Mouse (Mus musculus) Muller cell, postnatal 12 days (primary cell): ENCODE measurements around the gene Prpf40b.

Experiments used
- DNase-seq: peaks from one replicate; pipeline ENCODE4 v3.0.0-alpha.2; 2015; ENCODE audit errors: inconsistent ontology term

The Prpf40b gene

DNA sequence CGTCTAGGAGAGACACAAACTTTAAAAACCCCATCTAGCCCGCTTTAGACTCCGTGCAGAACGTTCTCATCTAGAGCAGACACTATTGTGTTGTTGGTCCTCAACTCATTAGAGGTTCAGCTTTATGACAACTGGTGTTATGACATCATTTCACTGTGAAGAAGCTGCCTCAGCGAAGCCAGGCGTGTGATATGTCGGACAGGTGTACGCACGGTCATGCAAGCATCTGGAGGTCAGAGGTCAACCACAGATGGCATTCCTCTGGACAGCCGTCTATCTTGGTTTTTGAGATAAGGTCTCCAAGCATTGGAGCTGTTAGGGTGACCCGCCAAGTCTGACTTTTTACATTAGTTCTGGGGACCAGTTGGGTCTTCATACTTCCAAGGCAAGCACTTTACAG is 4.3 kb upstream of the Prpf40b start:
- DNase-seq = no peak

DNA sequence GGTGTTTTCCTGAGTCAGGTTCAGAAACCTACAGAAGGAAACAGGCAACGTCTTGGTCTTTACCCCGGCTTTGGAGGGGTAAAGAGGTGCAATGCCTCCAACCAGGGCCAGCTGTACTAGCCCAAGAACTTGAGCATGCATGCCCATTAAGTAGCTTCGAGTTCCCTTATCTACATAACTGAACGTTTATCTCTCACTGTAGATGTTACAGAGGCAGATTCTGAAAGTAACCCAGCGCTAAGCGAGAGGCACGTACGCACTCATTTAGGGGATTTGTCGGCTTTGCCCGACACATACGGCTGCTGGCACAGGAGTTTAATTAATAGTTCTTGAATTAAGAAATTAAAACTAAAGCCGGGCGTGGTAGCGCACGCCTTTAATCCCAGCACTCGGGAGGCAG is 600 bp upstream of the Prpf40b start:
- peak; percentile 9 for DNase-seq

DNA sequence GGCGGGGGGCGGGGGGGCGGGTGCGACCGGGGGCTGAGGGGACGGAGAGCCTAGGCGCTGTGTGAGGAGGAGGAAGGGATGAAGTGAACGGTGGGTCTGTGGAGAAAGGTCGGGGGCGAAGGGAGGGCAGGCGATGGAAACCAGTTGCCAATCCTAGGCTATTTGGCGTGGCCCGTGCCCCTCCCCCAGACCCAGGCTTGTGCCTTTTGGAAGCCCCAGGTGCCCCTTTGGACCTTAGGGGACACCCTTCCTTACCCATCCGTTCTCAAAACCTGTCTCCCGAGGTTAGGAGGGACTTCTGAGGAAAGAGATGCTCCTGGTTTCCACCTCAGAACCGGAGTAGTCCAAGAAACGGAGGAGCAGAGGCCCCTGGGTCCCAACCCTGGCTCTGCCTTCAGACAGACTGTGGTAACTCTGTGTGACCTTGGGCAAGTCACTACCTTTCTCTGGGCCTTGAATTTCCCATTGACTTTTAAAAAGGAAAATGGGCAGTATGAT is 646 bp downstream of the Prpf40b start, which contains the start of gene Fam186b:
Gene Fam186b, minus strand, starts transcription at position 405 of the 498 bp plus-strand sequence.
- peak; percentile 41 for DNase-seq

DNA sequence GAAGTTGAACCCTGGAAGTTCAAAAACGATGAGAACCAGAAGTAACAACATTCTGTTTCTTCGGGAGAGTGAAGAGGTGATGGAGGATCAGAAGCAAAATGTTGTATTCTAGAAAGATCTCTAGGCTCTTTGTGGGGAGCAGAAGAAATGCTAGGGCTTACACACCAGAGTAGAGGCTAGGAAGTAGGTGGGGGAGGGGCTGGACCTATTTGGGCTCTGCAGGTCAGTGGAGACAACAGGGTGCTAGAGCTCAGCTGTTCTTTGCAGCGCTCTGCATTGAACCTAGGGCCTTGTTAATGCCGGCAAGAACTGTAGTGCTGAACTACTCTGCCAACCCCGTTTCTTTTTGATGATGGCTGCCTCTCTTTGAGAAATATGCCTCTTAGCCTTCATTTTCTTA is 1.3 kb downstream of the Prpf40b start:
- no peak for DNase-seq

DNA sequence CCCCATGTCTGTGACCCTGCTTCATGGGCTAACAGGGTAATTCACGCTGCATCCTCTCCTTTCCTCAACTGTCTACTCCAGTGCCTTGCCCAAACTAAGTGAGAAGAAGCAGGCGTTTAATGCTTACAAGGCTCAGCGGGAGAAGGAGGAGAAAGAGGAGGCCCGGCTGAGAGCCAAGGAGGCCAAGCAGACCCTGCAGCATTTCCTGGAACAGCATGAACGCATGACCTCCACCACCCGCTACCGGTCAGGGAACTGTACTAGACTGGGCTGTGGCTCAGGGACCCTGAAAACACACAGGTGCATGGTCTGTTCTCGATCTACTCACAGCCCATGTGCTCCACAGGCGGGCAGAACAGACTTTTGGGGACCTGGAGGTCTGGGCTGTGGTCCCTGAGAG is 12.6 kb downstream of the Prpf40b start:
- no peak for DNase-seq

DNA sequence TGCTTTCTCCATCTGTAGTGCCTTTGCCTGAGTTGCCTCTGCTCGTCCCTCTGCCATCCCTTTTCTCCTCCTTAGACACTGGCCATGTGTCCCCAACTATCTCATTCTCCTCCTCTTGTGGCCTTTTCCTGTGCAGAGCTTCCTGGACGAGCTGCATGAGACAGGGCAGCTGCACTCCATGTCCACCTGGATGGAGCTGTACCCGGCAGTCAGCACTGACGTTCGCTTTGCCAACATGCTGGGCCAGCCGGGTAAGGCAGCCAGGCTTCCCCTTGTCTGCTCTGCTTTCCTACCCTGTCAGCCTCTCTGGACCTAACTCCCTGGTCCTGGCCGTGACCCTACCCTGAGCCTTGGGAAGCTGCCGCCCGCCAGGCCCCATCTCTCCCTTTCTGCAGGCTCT is 14.7 kb downstream of the Prpf40b start:
- no peak for DNase-seq

DNA sequence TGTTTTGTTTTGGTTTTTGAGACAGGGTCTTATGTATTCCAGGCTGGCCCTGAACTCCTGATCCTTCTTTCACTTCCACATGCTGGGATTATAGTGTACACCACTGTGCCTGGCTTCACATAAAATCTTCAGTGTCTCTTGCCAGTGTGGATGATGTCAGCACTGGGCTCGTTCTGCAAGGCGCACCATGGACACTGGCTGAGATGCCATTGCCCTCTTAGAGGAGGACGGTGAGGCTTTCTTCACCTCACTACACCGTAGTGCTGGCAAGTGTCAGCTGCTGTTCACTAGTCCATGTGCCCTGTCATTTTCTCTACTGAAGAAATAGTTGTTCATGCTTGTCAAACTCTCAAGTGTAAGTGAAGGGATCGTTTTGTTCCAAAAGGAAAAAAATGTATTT is 15.7 kb downstream of the Prpf40b start:
- DNase-seq = no peak

DNA sequence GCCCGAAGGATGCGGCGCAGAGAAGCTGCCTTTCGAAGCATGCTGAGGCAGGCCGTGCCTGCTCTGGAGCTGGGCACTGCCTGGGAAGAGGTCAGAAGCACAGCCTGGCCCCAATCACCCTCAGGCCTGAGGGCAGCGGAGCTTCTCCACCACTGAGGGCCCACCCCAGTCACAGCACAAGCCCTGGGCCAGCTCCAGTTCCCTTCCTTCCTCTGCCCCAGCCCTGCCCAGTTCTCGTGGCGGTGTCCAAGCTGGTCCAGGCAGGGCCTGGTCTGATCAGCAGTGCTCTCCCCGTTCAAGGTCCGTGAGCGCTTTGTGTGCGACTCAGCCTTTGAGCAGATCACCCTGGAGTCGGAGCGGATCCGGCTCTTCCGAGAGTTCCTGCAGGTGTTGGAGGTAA is 20.0 kb downstream of the Prpf40b start:
- DNase-seq = no peak

DNA sequence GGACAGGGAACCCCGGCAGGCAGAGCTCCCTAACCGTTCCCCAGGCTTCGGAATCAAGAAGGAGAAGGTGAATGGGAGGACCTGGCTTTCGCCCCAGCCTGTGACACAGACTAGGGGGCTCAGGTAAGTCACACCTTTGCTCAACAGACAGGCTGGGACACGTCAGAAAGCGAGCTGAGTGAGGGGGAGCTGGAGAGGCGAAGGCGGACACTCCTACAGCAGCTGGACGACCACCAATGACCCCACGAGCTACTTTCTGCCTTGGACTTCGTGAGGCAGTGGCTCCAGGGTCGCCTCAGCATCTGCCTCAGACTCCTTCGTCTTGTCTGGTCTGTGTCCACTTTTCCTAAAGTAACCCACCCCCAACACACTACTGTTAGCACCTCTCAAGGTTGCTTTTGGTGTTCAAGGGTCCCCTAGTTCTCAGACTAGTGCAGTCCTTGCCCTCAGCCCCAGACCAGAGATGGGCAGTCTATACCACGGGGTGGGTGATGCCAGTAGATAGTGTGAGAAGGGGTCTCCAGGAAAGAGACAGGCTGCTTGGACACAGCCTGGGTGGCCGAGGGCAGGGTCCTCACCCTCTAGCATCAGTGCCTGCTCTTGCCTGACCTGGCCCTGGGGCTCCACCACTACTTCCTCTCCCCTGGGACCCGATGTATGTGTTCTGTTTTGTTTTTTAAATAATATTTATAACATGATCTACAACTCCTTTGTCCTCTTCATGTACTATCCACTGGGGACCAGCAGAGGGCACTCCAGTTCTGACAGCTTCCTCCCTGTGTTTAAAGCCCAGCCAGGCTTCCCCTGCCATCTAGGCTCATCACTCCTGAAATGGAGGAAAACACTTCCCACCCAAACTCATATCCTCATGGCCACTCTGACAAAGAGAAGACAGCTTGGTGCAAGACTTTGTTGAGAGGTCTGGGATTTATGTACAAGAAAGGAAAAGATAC is 21.7 kb downstream of the Prpf40b start:
- DNase-seq = peak; percentile 49

DNA sequence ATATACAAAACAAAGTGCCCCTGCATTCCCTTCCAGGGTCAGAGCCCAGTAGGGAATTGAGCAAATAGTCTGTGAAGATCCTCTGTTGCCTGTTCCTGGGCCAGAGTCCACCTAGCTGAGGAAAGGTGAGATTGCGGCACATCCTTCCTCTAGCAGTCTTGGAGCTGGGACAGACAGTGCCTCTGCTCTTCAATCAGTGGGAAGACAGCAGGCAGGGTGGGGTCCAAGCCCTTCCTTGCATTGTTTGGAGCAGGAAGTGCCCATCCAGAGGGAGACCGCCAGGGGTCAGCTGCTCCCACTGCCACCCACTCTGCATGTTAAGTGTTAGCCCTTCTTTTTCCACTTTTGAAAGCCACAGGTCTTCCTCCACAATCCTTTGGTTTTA is 22.4 kb downstream of the Prpf40b start:
- DNase-seq = no peak

DNA sequence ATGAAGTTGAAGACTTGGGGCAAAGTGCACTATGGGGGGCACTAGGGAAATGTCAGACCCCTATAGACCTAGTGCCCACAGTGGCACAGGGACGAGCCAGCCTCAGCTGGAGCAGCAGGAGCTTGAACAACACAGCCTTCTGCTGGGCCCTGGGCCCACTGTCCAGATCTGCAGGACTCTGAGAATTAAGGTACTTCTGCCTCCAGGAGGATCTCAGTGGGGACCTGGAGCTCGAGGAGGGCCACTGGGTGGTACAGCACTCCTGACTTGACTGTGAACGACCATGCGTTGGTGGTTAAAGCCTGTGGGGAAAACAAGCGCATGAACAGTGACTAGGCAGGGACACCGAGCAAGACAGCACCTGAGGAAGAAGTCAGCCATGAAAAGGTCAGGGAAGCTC is 23.2 kb downstream of the Prpf40b start:
- DNase-seq = no peak

DNA sequence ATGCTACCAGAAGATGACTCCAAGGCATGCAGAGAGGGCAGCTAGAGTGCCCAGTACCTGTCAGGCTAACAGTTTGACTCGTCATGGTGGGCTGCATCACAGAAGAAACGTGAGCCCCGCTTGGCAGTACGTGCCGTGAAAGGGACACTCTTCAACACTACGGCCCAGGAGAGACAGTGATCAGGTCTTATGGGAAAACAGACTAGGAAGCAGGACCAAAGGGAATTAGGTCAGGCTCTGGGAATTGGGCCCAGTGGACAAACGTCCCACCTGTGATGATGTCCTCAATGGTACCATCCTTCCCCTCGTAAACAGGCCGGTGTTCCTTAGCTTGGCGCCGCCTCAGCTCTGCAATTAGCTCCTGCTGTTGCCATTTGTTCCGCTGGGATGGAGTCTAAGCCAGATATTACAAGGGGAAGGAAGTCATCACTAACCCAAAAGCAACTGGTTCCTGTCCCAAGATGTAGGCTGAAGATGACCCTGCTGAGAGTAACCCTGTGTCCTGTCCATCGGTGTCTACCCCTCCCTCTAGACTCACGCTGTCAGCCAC is 24.0 kb downstream of the Prpf40b start:
- DNase-seq = no peak

DNA sequence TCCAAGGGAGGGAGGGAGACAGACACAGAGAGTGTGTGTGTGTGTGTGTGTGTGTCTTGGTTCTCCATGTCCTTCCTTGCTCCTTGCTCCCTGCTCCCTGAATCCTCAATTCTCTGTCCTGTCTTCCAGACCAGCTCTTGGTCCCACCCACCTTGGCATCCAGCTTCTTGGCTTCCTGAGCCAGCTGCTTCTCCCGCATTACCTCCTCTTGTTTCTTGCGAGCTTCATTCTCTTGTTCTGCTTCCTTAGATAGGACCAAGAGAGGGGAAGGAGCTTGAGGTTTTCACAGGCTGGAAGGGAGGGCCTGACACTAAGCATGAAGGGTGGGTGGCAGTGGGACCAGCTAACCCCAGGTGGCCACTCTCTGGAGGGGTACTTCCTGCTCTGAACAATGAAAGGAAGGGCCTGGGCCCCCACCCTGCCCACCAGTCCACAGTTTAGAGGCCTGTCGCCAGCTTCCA is 24.6 kb downstream of the Prpf40b start:
- DNase-seq = no peak

DNA sequence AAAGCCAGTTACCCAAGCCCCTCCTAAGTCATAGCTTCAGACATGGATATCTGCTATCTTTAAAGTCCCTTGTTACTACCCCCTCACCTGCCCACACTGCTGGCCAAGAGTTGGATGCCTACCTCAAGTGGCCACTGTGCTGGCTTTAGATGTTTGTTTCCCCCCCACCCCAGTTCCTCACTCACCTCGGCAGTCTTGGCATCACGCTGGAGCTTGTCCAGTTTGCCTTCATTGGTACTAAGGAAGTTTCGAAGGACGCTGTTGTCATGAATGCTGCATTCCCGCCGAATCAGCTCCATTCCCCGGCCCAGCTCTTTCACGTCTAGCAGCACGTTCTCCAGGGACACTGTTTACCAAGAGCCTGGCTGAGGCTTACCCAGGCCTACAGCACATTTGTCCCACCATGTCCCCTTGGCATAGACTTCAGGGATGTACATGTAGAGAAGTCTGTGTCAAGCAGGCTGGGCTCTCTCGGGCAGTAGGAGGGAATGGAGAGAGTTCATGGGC is 25.3 kb downstream of the Prpf40b start:
- no peak for DNase-seq

DNA sequence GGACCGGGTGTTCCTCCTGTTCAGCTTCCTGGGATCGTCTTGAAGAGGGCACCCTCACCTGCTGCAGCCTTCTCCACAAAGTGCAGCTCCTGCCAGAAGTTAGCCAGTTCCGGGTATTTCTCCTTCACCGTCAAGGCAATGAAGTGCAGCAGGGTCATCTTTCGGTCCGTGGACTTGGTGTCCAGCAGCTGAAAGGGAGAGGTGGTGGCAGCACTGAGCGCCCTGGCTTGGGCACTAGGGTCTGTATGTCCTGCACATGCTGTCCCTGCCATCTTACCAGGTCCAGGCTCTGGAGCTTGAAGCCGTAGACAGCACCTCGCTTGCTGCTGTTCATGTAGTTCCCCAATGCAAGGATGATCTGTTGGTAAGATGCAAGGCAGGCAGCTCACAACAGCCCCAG is 26.1 kb downstream of the Prpf40b start:
- DNase-seq = no peak

DNA sequence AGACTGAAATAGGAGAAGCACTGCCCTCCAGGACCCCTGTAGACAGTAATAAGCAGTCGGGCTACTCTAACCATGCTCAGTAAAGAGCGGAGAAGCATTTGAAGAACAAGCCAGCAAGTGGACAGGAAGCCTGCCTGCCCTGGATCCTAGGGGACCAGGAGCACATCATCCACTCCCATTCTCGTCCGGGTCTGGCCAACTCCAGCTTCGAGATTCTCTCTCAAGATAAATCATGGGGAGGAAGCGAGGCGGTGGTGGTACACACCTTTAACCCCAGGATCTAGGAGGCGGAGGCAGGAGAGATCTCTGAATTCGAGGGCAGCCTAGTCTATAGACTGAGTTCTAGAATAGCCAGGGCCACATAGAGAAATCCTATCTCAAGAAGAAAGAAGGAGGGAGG is 29.3 kb downstream of the Prpf40b start:
- DNase-seq = no peak

DNA sequence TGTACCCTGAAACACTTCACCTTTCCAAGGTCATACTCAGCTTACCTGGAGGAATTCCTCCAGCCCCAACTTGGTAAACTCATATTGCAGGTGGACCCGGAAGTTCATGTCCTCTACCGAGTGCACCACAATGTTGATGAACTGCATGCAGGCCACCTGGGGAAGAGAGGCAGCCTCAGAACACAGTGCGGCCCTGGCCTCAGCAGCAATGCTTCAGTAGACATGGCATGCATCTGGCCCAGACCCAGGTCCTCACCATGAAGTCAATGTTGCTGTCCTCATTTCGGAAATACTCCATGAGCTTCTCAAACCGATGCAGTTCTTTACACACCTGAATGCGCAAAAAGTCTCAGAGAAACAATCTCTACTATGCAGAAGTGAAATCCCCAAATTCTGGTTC is 30.7 kb downstream of the Prpf40b start:
- no peak for DNase-seq

DNA sequence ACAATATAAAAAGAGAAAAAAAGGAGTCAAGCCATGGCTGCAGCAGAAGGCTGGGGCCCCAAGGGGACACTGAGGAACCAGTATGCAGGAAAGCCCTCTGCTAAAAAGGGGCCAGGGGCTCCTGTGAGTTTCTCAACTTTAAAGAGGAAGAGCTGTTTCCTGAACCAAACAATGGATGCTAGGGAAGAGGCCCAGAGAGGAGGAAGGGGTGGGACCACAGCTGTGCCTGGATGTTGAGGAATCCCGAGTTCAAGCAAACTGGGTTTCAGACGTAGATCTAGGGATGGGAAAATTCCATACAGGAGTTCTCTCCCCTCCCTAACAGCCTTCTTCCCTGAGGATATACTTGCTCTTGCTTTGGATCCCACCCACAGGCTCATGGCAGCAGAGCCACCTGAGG is 31.5 kb downstream of the Prpf40b start:
- no peak for DNase-seq

DNA sequence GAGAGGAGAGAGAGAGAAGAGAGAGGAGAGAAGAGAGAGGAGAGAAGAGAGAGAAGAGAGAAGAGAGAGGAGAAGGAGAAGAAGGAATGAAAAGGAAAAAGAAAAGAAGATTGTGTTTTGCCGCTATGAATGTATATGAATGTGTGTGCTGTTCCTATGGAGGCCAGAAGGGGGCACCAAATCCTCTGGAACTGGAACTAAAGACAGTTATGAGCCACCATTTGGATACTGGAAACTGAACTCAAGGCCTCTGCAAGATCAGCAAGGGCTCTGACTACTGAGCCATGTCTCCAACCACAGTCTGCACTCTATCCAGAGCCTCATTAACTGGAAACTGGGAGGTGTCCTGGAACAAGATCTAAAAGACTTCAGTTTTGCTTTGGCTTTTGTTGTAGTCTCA is 32.1 kb downstream of the Prpf40b start:
- peak; percentile 21 for DNase-seq

DNA sequence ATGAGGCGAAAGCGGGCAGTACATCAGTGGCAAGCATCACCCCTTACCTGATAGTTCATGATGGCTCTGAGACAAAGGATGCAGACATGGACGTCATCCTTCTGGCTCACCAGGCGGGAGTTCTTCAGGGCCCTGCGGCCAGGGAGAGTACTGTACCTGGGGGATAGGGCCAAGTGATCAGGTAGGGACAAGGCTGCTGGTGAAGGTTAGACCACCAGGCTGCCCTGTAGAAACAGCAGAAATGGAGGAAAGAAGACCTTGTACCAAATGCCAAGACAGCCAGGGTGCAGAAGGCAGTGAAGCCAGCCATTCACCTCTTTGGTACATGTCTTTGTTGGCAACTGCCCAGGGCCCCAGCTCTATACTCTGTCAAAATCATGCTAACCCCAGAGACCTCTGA is 33.1 kb downstream of the Prpf40b start:
- DNase-seq = no peak

DNA sequence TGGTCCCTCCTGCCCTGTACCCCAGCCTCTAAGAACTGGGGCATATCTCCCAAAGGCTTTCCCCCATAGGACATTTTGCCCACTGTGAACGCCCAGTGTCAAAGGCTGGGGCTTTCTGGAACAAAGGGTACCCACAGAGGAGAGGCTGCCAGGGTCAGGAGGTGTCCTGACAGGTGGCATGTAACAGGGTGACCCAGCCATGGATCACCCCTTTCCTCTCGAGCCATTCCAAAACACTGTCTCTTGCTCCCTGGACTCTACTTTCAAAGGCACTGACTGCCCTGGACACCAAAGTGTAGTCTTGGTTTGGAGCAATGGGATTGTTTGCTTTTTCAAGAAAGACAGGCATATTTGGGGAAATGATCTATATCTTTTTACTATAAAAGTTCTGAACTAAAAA is 35.4 kb downstream of the Prpf40b start:
- DNase-seq = no peak

DNA sequence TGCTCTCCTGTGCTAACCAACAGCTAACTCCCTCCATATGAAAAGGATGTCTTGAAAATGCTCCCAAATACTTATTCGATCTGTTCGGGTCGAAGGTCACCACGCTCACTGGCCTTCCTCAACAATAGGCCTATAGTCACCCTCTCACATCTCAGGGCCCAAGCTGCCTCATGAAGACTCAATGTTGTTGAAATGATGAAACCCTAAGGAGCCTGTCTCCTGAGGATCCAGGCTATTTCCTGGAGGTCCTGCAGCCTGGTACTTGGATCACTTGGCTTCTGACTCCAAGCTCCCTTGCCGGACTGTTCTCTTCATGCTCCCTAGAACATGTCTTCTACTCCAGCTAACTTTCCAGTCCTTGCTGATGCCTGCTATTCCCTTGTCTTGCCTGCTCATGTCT is 36.5 kb downstream of the Prpf40b start:
- no peak for DNase-seq

DNA sequence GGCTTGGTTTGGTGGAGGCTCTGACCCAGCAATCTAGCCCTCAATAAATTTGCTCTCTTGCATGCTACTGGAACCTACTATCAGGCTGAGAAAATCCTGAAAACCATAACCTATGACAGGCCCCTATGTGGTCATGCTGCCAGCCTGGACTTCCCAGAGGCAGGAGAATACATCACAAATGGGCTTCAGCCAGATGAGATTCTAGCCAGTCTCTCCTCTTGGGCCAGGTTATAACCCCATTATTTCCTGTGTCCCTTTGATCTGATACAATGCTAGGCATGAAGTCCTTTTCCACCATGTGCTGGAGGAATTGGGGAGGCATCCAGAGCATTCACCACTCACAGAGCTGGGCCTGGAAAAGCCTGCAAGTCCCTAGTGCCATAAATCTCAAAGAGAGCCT is 37.2 kb downstream of the Prpf40b start:
- DNase-seq = no peak
